Mouse (Mus musculus) heart, adult 2 months (tissue): ENCODE data around the gene Miga1.

ENCODE experiments used
- CTCF ChIP-seq: fragments of 200-600 bp; IDR thresholded peaks from 2 replicates; pipeline ENCODE4 v1.8.1; 2022; ENCODE audit warnings: antibody characterized with exemption, mild to moderate bottlenecking, moderate library complexity
- EP300 ChIP-seq: fragments of 200-500 bp; IDR thresholded peaks from 2 replicates; pipeline ENCODE4 v1.6.1; 2011; ENCODE audit warnings: low read depth, low read length, control low read depth; ENCODE audit not compliant: insufficient read depth
- POLR2A ChIP-seq: fragments of 200-500 bp; IDR thresholded peaks from 2 replicates; pipeline ENCODE4 v1.6.1; 2011; ENCODE audit warnings: mild to moderate bottlenecking, low read depth, low read length, control low read depth; ENCODE audit not compliant: insufficient read depth

DNA sequence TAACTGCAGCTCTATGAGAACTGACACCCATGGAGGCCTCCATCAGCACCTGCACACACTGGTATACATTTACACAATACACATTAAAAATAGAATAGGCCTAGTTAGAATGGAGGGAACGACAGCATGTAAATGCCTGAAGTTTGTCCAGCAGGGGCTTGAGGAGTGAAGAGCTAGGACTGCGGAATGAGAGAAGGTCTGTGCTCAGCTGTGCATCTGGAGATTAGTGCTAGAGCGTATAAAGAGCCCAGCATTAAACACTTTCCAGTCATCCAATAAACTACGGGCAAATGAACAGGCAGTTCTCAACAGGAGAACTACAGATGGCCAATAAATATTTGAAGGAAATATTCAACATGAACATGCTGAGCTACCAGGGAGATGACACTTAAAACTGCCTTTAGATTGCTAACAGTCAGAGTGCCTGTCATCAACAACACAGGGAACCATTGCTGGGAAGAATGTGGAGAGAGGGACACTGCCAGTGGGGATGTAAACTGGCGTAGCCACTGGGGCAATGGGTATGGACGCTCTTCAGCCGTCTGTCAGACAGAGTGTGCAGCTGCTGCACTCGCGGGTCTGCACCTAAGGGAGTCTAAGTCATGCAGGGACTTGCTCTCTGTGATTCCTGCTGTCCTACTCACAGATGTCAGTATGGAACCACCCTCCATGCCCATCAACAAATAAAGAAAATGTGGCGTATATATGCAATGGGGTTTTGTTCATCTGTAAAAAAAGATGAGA lies 13.4 kb upstream of the Miga1 start:
- TF ChIP-seq CTCF, result no peak
- no peak for TF ChIP-seq POLR2A
- no peak for TF ChIP-seq EP300
